Mouse (Mus musculus) midbrain, embryonic 14.5 days (tissue): ENCODE results near the gene Dydc1. TPM values are rescaled to one million over a fixed set of nuclear protein-coding genes. Genes with fewer than 3 reads are reported as not detected.
A peak's percentile ranks its signal among the peaks of the same experiment; 100 is the strongest.

Experiments
- ATAC-seq: fragments of 200-750 bp; cut with Nextera tagmentation; 2 replicates; pipeline ENCODE4 v1.8.0; 2017; ENCODE audit warnings: moderate number of reproducible peaks, moderate library complexity; ENCODE audit not compliant: low FRiP score, low TSS enrichment
- DNase-seq: peaks from one replicate; pipeline ENCODE4 v3.0.0-alpha.2; 2015
- H3K27ac ChIP-seq: fragments of 300-500 bp; sonication (generic); replicated peaks from 2 replicates; pipeline ENCODE4 v1.5.1; 2014; ENCODE audit warnings: mild to moderate bottlenecking, low read depth, low read length, moderate library complexity
- H3K27me3 ChIP-seq: fragments of 300-500 bp; sonication (generic); 2 replicates; pipeline ENCODE4 v1.6.1; 2014; ENCODE audit warnings: low read length, control low read depth, mixed read lengths; ENCODE audit not compliant: control insufficient read depth, insufficient read depth
- H3K36me3 ChIP-seq: fragments of 300-500 bp; sonication (generic); 2 replicates; pipeline ENCODE4 v1.6.1; 2014; ENCODE audit warnings: low read length, control low read depth; ENCODE audit not compliant: control insufficient read depth, insufficient read depth
- H3K4me1 ChIP-seq: fragments of 300-500 bp; sonication (generic); 2 replicates; pipeline ENCODE4 v1.6.1; 2014; ENCODE audit warnings: mild to moderate bottlenecking, antibody characterized with exemption, low read length, control low read depth; ENCODE audit not compliant: control insufficient read depth, insufficient read depth
- H3K4me2 ChIP-seq: fragments of 300-500 bp; sonication (generic); 2 replicates; pipeline ENCODE4 v1.6.1; 2014; ENCODE audit warnings: mild to moderate bottlenecking, low read length, moderate library complexity
- H3K4me3 ChIP-seq: fragments of 300-500 bp; sonication (generic); replicated peaks from 2 replicates; pipeline ENCODE4 v1.5.1; 2014; ENCODE audit warnings: low read depth, low read length
- H3K9ac ChIP-seq: fragments of 300-500 bp; sonication (generic); replicated peaks from 2 replicates; pipeline ENCODE4 v1.6.1; 2014; ENCODE audit warnings: mild to moderate bottlenecking, low read length, moderate library complexity
- H3K9me3 ChIP-seq: fragments of 300-500 bp; sonication (generic); 2 replicates; pipeline ENCODE4 v1.6.1; 2016; ENCODE audit warnings: low read length, control low read depth, mixed read lengths; ENCODE audit not compliant: control insufficient read depth
- WGBS: fragments of 180-500 bp; shearing (Covaris S2); extraction: QIAGEN DNeasy Blood & Tissue Kit; methylation state at CpG from one replicate; pipeline ENCODE4 v1.1.7; 2014; 5-methylcytosine and 5-hydroxymethylcytosine counted together
- polyA plus RNA-seq: library from polyadenylated mRNA; unstranded; fragments of >200 nt; fragmentation: Nextera tagmentation; extraction: Ambion mirVana; gene quantifications from 2 replicates; pipeline ENCODE4 v1.2.1, GENCODE M21; 2014

Gene Dydc1
- polyA plus RNA-seq, result not detected in 2 replicates

DNA sequence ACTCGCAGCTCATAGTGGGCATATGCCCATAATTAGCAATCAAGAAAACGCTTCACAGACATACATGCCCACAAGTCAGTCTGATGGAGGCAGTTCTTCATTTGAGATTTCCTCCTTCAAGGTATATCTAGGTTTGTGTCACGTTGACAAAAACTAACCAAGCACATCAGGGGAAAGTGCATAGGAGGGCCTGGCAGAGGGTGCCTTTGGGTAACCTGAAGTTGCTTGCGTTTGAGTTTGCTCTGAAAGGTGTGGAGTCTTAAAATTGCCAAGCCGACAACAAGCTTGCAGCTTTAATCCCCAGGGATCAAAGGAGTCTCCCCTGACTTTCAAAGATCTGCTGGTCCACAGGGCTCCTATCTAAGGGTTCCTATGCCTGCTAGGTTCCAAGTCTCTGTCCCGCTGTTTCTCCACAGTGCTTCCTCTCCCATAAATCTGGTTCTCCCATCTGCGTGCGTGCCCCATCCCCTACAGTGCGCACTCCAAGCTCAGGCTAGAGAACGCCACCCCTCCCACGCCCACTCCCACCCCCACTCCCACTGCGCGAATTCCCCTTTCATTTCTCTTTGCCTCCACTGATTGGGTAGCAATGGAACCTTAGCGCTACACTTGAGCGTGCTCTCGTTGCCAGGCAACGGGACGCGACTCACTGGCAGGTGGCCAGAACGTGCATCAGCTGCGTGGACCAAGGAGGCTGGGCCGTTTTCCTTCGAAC lies at the start of gene Dydc1:
Dydc1 (plus strand) TSS at position 683 of the 715 bp plus-strand sequence.
- WGBS, result 11% methylated on average over 23 of the region's 23 CpGs
- H3K27ac ChIP-seq, result no peak within 1 kb of the TSS
- no peaks in the 10 kb centered on the region for H3K27me3 ChIP-seq
- peak within 1 kb of the TSS; percentile 37 for H3K4me3 ChIP-seq
- DNase-seq (peak; percentile 93), ATAC-seq (peak; percentile 90)
- no peaks in the 10 kb centered on the region for H3K9me3 ChIP-seq
- no peaks in the 10 kb centered on the region for H3K36me3 ChIP-seq
- H3K9ac ChIP-seq, result peak within 1 kb of the TSS; percentile 46; the same call in 1 of the 2 replicates
- no peaks in the 10 kb centered on the region for H3K4me1 ChIP-seq
- H3K4me2 ChIP-seq, result peak within 1 kb of the TSS; percentile 73

DNA sequence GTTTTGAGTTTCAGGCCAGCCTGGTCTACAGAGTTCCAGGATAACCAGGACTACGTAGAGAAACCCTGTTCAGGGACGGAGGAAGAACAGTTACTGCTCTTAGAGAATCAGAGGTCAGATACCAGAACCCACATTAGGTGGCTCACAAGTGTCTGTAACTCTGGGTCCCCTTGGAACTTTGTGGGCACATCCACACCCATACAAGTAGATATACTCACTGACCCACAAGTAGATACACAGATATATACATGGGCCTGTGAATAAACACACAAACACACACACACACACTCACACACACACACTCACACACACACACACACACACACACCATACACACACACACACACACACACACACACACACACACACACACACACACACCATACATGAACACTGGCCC lies 47.6 kb upstream of the Dydc1 start:
- no peaks in the 10 kb centered on the region for H3K36me3 ChIP-seq
- H3K4me2 ChIP-seq, result no peak overlapping the region
- no peak overlapping the region for H3K4me3 ChIP-seq
- no peaks in the 10 kb centered on the region for H3K27me3 ChIP-seq
- DNase-seq (no peak), ATAC-seq (no peak)
- no peak overlapping the region for H3K9ac ChIP-seq
- no peaks in the 10 kb centered on the region for H3K9me3 ChIP-seq
- WGBS, result 94% methylated on average over 2 of the region's 2 CpGs
- no peaks in the 10 kb centered on the region for H3K4me1 ChIP-seq
- H3K27ac ChIP-seq, result no peak overlapping the region

DNA sequence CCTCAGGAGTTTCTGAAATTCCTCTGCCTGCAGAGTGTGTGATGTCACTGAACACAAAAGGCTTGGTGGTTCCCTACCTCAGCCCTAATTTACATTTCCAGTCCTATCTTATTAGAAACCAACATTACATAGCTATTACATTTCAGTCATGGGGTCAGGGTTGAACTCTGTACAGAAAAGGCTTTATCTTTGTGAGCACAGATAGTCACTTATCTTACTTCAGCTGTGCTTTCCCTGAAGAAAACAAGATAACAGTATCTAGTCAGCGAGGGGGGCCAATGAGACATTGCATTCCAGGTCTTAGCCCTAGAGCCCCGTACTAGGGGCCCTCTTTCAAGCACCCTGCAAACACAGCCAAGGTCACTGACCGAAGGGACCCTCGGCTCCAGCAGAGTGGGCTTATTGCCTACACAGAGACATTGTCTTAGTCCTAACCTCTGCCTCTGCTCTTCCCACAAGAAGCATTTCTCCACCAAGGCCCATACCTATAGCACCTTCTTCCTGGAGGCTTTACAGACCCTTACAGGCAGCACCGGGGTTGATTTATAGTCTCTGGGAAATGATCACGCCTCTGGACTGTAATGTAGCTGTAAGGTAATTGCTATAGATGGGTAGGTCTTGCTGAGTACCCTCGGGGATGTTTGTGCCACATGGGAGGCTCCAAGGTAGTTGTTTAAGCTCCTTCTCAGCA lies 47.0 kb upstream of the Dydc1 start:
- Histone ChIP-seq H3K36me3 (no peaks in the 10 kb centered on the region), H3K4me2 (no peak overlapping the region), H3K9me3 (no peaks in the 10 kb centered on the region), H3K27me3 (no peaks in the 10 kb centered on the region), H3K4me3 (no peak overlapping the region), H3K4me1 (no peaks in the 10 kb centered on the region), H3K9ac (no peak overlapping the region), H3K27ac (no peak overlapping the region)
- 85% methylated on average over 7 of the region's 7 CpGs for WGBS
- ATAC-seq, result no peak
- no peak for DNase-seq

DNA sequence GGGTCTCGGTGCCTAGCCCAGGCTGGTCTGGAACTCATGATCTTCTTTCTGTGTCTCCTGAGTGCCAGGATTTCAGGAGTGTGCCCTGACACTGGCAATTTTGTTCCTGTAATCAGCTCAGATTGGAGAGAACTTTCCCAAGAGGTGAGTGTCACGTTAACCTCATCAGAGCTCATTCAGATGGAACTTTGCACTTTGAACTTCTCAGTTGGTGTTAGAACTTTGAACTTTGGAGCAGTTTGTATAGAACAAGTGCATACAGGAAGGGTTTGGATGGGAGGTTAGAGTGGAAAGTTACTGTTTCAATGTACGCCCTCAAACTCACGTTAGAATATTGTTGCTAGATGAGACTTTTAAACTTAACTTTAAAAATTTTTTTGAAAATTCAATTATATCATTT lies 43.4 kb upstream of the Dydc1 start:
- Histone ChIP-seq H3K27ac (no peak overlapping the region), H3K4me2 (no peak overlapping the region), H3K36me3 (no peaks in the 10 kb centered on the region), H3K4me1 (no peaks in the 10 kb centered on the region), H3K9ac (no peak overlapping the region), H3K27me3 (no peaks in the 10 kb centered on the region), H3K9me3 (no peaks in the 10 kb centered on the region), H3K4me3 (no peak overlapping the region)
- 79% methylated on average over 4 of the region's 4 CpGs for WGBS
- DNase-seq (no peak), ATAC-seq (no peak)

DNA sequence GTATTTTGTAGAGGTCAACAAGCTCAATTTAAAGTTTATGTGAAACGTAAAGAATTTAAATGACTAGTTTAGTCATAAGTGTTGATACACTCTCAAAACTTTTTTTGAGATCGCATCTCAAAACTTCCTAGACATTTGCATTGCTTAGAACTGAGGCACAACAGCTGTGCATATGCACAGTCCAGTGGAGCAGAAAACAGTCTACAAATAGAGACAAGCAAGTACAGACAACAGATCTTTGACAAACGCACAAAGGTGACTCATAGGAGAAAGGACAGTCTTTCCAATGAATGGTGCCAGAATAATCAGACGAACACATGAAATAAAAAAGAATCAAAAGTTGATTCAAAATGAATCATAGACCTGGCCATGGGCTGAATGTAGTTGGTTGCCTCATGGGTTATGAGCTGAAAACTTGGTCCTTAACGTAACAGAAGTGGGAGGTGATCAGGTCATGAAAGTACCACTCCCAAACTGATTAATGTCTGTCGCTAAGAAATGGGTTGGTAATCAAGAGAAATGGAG lies 41.7 kb upstream of the Dydc1 start:
- no peak overlapping the region for H3K4me3 ChIP-seq
- no peak overlapping the region for H3K4me2 ChIP-seq
- ATAC-seq, result no peak
- H3K27me3 ChIP-seq, result no peaks in the 10 kb centered on the region
- DNase-seq, result no peak
- H3K27ac ChIP-seq, result no peak overlapping the region
- H3K9me3 ChIP-seq, result no peaks in the 10 kb centered on the region
- H3K36me3 ChIP-seq, result no peaks in the 10 kb centered on the region
- WGBS, result 89% methylated on average over 6 of the region's 6 CpGs
- no peak overlapping the region for H3K9ac ChIP-seq
- no peaks in the 10 kb centered on the region for H3K4me1 ChIP-seq

DNA sequence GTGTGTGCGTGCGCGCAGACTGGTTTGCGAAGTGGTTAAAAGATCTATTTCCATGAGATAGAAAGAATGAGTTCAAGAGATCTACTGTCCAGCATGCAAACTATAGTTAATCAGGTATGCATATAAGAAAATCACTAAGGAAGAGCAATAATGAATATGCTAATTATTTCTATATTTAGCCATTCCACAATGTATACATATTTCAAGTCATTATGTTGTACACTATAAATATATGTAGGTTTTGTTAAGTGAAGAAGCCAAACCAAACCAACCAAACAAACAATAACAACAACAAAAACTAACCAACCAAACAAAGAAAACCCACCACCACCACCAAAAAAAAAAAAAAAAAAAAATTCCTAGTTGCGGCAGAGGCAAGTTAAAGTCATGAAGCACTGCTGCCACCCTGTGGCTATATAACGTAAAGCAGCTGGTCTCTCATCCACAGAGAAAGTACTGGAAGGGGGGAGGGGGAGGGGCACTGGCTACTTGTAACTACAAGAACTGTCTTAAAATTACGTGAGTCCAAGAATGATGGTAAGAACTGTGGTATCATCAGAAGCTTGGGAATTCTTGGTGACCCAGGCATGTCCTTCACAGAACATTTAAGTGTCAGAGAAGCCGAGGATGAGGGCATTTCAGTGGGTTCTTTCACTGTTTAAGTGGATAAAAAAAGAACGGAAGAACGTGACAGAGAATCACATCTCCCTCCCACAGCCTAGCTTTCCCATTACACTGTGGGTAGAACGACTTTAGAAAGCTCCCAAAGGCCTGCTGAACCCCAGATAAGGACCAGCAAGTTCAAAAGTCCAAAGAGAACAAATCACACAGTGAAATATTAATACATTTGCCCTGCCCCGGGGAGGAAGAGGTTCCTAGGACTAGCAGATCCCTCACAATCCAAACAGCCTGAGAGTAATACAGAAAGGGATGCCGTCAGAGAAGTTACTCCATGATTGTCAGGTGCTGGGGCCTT lies 39.3 kb upstream of the Dydc1 start:
- 57% methylated on average over 13 of the region's 13 CpGs for WGBS
- Histone ChIP-seq H3K36me3 (no peaks in the 10 kb centered on the region), H3K4me1 (no peaks in the 10 kb centered on the region)

DNA sequence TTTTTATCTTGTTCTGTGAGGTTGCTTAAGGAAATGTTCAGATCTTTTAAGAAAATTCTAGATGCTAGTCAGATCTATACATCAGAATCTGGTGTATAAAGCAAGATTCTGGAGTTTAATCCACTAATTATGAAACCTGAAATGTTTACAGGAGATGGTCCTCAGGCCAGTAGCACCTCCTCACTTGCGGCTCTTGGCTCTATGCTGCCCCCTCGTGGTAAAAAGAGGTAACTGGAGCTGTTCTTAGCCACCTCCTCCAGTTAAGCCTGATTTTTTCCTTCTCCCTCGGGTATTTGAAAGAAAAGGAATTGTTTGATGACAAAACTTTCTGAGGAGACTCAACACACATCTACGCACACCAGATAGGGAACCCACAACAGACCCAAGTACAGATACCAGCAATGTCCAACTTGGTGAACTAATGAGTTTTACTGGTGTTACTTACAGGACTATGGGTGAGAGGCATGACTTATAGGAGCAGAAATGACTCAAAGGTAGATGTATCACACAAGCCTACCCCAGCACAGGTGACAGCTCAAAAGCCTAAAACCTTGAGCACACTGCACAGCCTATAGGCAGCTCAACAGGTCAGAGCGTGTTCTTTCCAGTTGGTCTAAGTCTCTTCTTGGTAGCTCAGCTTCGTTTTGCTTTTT lies 37.4 kb upstream of the Dydc1 start:
- H3K4me3 ChIP-seq, result no peak overlapping the region
- no peak overlapping the region for H3K9ac ChIP-seq
- ATAC-seq (no peak; the same call in 1 of the 2 replicates), DNase-seq (peak; percentile 78)
- H3K27me3 ChIP-seq, result no peaks in the 10 kb centered on the region
- no peaks in the 10 kb centered on the region for H3K4me1 ChIP-seq
- H3K4me2 ChIP-seq, result no peak overlapping the region
- 35% methylated on average over 6 of the region's 6 CpGs for WGBS
- no peaks in the 10 kb centered on the region for H3K36me3 ChIP-seq
- H3K9me3 ChIP-seq, result no peaks in the 10 kb centered on the region
- H3K27ac ChIP-seq, result no peak overlapping the region

More for the DNA sequence above, 39.3 kb upstream of the Dydc1 start:
- Histone ChIP-seq H3K9ac (no peak overlapping the region), H3K27ac (no peak overlapping the region), H3K4me3 (no peak overlapping the region), H3K4me2 (no peak overlapping the region), H3K9me3 (no peaks in the 10 kb centered on the region), H3K27me3 (no peaks in the 10 kb centered on the region)
- DNase-seq, result peak; percentile 93
- ATAC-seq, result peak; percentile 75; the same call in 1 of the 2 replicates

DNA sequence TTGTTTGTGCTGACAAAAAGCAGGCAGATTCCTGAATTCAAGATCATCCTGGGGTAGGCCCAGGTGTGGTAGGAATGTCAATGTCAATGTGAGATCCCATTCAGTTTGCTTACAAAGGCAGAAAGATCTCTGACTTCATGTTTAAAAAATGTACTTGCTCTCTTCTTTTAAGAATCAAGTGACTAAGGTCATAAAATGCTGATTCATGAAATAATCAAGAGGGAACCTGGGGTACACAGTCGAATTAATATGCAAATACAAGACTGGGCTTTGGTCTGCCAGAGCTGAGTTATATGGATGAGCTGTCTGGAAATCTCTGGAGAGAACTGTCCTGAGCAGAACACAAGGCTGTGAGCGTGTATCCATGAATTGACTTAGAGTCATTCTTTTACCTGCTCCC lies 25.3 kb upstream of the Dydc1 start:
- H3K9ac ChIP-seq, result no peak overlapping the region
- H3K4me1 ChIP-seq, result no peaks in the 10 kb centered on the region
- no peaks in the 10 kb centered on the region for H3K9me3 ChIP-seq
- no peaks in the 10 kb centered on the region for H3K27me3 ChIP-seq
- ATAC-seq (no peak), DNase-seq (no peak)
- no peak overlapping the region for H3K27ac ChIP-seq
- no peaks in the 10 kb centered on the region for H3K36me3 ChIP-seq
- H3K4me2 ChIP-seq, result no peak overlapping the region
- 77% methylated on average over 2 of the region's 2 CpGs for WGBS
- H3K4me3 ChIP-seq, result no peak overlapping the region
